Mouse (Mus musculus): ENCODE measurements around the gene Otop2.

GRCm38 (mm10) chr11:115337350-115337749 lies 30.4 kb downstream of the Otop2 start:
- TF ChIP-seq POLR2A (IDR thresholded peaks at IDR 0.05; ENCODE audit: borderline replicate concordance, low read depth, low read length) (no peak), CTCF (IDR thresholded peaks at IDR 0.05; ENCODE audit: low read depth, low read length) (no peak)

Data from bone marrow macrophage, adult 2 months (primary cell).